Mouse (Mus musculus) embryo, embryonic 10 days (tissue): ENCODE measurements around the gene Meox2.
A peak's percentile ranks its signal among the peaks of the same experiment; 100 is the strongest.
"Not testable (repeated sequence)": the region's sequence is repeated elsewhere in the genome, so short reads cannot be mapped to it uniquely, and the experiment has no call there.

Source experiments
- DNase-seq: peaks from one replicate; pipeline ENCODE4 v3.0.0-alpha.2; 2015; ENCODE audit warnings: low spot score

Meox2 gene

GRCm38 (mm10) chr12:37108390-37108738, at the start of gene Meox2:
Gene Meox2 (plus strand): TSS chr12:37108540.
- DNase-seq: peak; percentile 86

- DNase-seq: peak; percentile 20
Measured at GRCm38 (mm10) chr12:37072636-37073035, 35.7 kb upstream of the Meox2 start.

- DNase-seq: no peak
Measured at GRCm38 (mm10) chr12:37077308-37077707, 31.0 kb upstream of the Meox2 start.

- not testable (repeated sequence) for DNase-seq
Measured at GRCm38 (mm10) chr12:37080005-37080404, 28.3 kb upstream of the Meox2 start.

- DNase-seq: no peak
Measured at GRCm38 (mm10) chr12:37106541-37106940, 1.8 kb upstream of the Meox2 start.

- peak; percentile 19 for DNase-seq
Measured at GRCm38 (mm10) chr12:37107150-37107549, 1.2 kb upstream of the Meox2 start.

GRCm38 (mm10) chr12:37107713-37108389, 489 bp upstream of the Meox2 start:
- DNase-seq: peak; percentile 20

GRCm38 (mm10) chr12:37108819-37109473, 606 bp downstream of the Meox2 start:
- no peak for DNase-seq

- peak; percentile 60 for DNase-seq
Measured at GRCm38 (mm10) chr12:37109474-37110012, 1.2 kb downstream of the Meox2 start.

- DNase-seq: no peak
Measured at GRCm38 (mm10) chr12:37110977-37111376, 2.6 kb downstream of the Meox2 start.

- DNase-seq: no peak
Measured at GRCm38 (mm10) chr12:37119246-37119645, 10.9 kb downstream of the Meox2 start.

GRCm38 (mm10) chr12:37123763-37124162, 15.4 kb downstream of the Meox2 start:
- DNase-seq: no peak

- no peak for DNase-seq
Measured at GRCm38 (mm10) chr12:37142080-37142703, 33.9 kb downstream of the Meox2 start.

GRCm38 (mm10) chr12:37143879-37144278, 35.5 kb downstream of the Meox2 start:
- no peak for DNase-seq

GRCm38 (mm10) chr12:37167742-37168141, 59.4 kb downstream of the Meox2 start:
- DNase-seq: no peak

- no peak for DNase-seq
Measured at GRCm38 (mm10) chr12:37173324-37173723, 65.0 kb downstream of the Meox2 start.

- DNase-seq: peak; percentile 69
Measured at GRCm38 (mm10) chr12:37183689-37184088, 75.3 kb downstream of the Meox2 start.

- no peak for DNase-seq
Measured at GRCm38 (mm10) chr12:37188940-37189488, 80.7 kb downstream of the Meox2 start.
